Mouse (Mus musculus): ENCODE measurements around the gene Acp4. TPM values are rescaled to one million over a fixed set of nuclear protein-coding genes. Genes with fewer than 3 reads are reported as not detected.
"Not testable (repeated sequence)": the region's sequence is repeated elsewhere in the genome, so short reads cannot be mapped to it uniquely, and the experiment has no call there.

The Acp4 gene
- polyA plus RNA-seq, 1 experiment from 2014 or later: not detected

- Histone ChIP-seq H3K27ac (no peak overlapping the region), H3K9ac (ENCODE audit: low read depth, low read length) (no peak overlapping the region), H3K27me3 (ENCODE audit: insufficient read depth, low read length) (no peaks in the 10 kb centered on the region), H3K4me3 (replicated peaks; ENCODE audit: low read depth, low read length) (no peak overlapping the region), H3K4me2 (ENCODE audit: low read length) (no peak overlapping the region), H3K9me3 (replicated peaks; ENCODE audit: low read length) (no peaks in the 10 kb centered on the region), H3K36me3 (ENCODE audit: insufficient read depth, low read length) (peaks cover 17% of the 10 kb centered on the region), H3K4me1 (replicated peaks; ENCODE audit: insufficient read depth, low read length) (no peaks in the 10 kb centered on the region)
- ATAC-seq (replicated peaks; ENCODE audit: low FRiP score, low read depth) (no peak), DNase-seq (ENCODE audit: low spot score) (no peak)
- TF ChIP-seq CTCF (IDR thresholded peaks at IDR 0.05; ENCODE audit: low read depth): no peak
- WGBS: 76% methylated on average over 6 of the region's 6 CpGs
These were observed 2.2 kb downstream of the Acp4 start for GRCm38 (mm10) chr7:44254930-44255329.

- H3K27me3 ChIP-seq (ENCODE audit: insufficient read depth, low read length): no peaks in the 10 kb centered on the region
- no peak overlapping the region for H3K9ac ChIP-seq (ENCODE audit: low read depth, low read length)
- no peaks in the 10 kb centered on the region for H3K4me1 ChIP-seq (replicated peaks; ENCODE audit: insufficient read depth, low read length)
- H3K9me3 ChIP-seq (replicated peaks; ENCODE audit: low read length): no peaks in the 10 kb centered on the region
- no peak overlapping the region for H3K4me2 ChIP-seq (ENCODE audit: low read length)
- no peak overlapping the region for H3K4me3 ChIP-seq (replicated peaks; ENCODE audit: low read depth, low read length)
- peaks cover 29% of the 10 kb centered on the region for H3K36me3 ChIP-seq (ENCODE audit: insufficient read depth, low read length)
- TF ChIP-seq CTCF (IDR thresholded peaks at IDR 0.05; ENCODE audit: low read depth): no peak
- 66% methylated on average over 15 of the region's 15 CpGs for WGBS
- H3K27ac ChIP-seq: no peak overlapping the region
- ATAC-seq (replicated peaks; ENCODE audit: low FRiP score, low read depth) (peak; percentile 10; the same call in 1 of the 2 replicates), DNase-seq (ENCODE audit: low spot score) (no peak)
These were observed 4.1 kb downstream of the Acp4 start for GRCm38 (mm10) chr7:44253023-44253616.

GRCm38 (mm10) chr7:44250732-44251275 is 6.4 kb downstream of the Acp4 start:
- not testable (repeated sequence) for H3K4me2 ChIP-seq (ENCODE audit: low read length); H3K27ac ChIP-seq; H3K9me3 ChIP-seq (replicated peaks; ENCODE audit: low read length); H3K27me3 ChIP-seq (ENCODE audit: insufficient read depth, low read length); ATAC-seq (replicated peaks; ENCODE audit: low FRiP score, low read depth); DNase-seq (ENCODE audit: low spot score); H3K4me1 ChIP-seq (replicated peaks; ENCODE audit: insufficient read depth, low read length); H3K9ac ChIP-seq (ENCODE audit: low read depth, low read length); H3K4me3 ChIP-seq (replicated peaks; ENCODE audit: low read depth, low read length)
- WGBS: 91% methylated on average over 17 of the region's 17 CpGs
- peaks cover 29% of the 10 kb centered on the region for H3K36me3 ChIP-seq (ENCODE audit: insufficient read depth, low read length)

GRCm38 (mm10) chr7:44249248-44249647 is 7.9 kb downstream of the Acp4 start:
- WGBS: 90% methylated on average over 4 of the region's 4 CpGs
- H3K27me3 ChIP-seq (ENCODE audit: insufficient read depth, low read length): no peaks in the 10 kb centered on the region
- no peak overlapping the region for H3K9ac ChIP-seq (ENCODE audit: low read depth, low read length)
- H3K4me3 ChIP-seq (replicated peaks; ENCODE audit: low read depth, low read length): no peak overlapping the region
- DNase-seq (ENCODE audit: low spot score) (no peak), ATAC-seq (replicated peaks; ENCODE audit: low FRiP score, low read depth) (no peak)
- no peak overlapping the region for H3K4me2 ChIP-seq (ENCODE audit: low read length)
- TF ChIP-seq CTCF (IDR thresholded peaks at IDR 0.05; ENCODE audit: low read depth): no peak
- H3K9me3 ChIP-seq (replicated peaks; ENCODE audit: low read length): no peaks in the 10 kb centered on the region
- peaks cover 12% of the 10 kb centered on the region for H3K4me1 ChIP-seq (replicated peaks; ENCODE audit: insufficient read depth, low read length)
- H3K36me3 ChIP-seq (ENCODE audit: insufficient read depth, low read length): peaks cover 29% of the 10 kb centered on the region
- no peak overlapping the region for H3K27ac ChIP-seq

- Histone ChIP-seq H3K4me2 (ENCODE audit: low read length) (peak overlapping the region; percentile 56), H3K27me3 (ENCODE audit: insufficient read depth, low read length) (no peaks in the 10 kb centered on the region), H3K27ac (no peak overlapping the region), H3K9ac (ENCODE audit: low read depth, low read length) (peak overlapping the region; percentile 97; the same call in 1 of the 2 replicates), H3K36me3 (ENCODE audit: insufficient read depth, low read length) (peaks cover 26% of the 10 kb centered on the region), H3K4me3 (replicated peaks; ENCODE audit: low read depth, low read length) (peak overlapping the region; percentile 90), H3K4me1 (replicated peaks; ENCODE audit: insufficient read depth, low read length) (peaks cover 12% of the 10 kb centered on the region), H3K9me3 (replicated peaks; ENCODE audit: low read length) (no peaks in the 10 kb centered on the region)
- ATAC-seq (replicated peaks; ENCODE audit: low FRiP score, low read depth) (no peak), DNase-seq (ENCODE audit: low spot score) (no peak)
- no peak for TF ChIP-seq CTCF (IDR thresholded peaks at IDR 0.05; ENCODE audit: low read depth)
- 87% methylated on average over 2 of the region's 2 CpGs for WGBS
These were observed 9.2 kb downstream of the Acp4 start for GRCm38 (mm10) chr7:44247971-44248370.

- Histone ChIP-seq H3K36me3 (ENCODE audit: insufficient read depth, low read length) (peaks cover 17% of the 10 kb centered on the region), H3K9me3 (replicated peaks; ENCODE audit: low read length) (no peaks in the 10 kb centered on the region), H3K9ac (ENCODE audit: low read depth, low read length) (peak overlapping the region; percentile 97), H3K4me2 (ENCODE audit: low read length) (peak overlapping the region; percentile 56), H3K4me3 (replicated peaks; ENCODE audit: low read depth, low read length) (peak overlapping the region; percentile 90), H3K27me3 (ENCODE audit: insufficient read depth, low read length) (no peaks in the 10 kb centered on the region), H3K27ac (peak overlapping the region; percentile 97), H3K4me1 (replicated peaks; ENCODE audit: insufficient read depth, low read length) (peaks cover 12% of the 10 kb centered on the region)
- ATAC-seq (replicated peaks; ENCODE audit: low FRiP score, low read depth) (peak; percentile 27; the same call in 1 of the 2 replicates), DNase-seq (ENCODE audit: low spot score) (peak; percentile 69)
- no peak for TF ChIP-seq CTCF (IDR thresholded peaks at IDR 0.05; ENCODE audit: low read depth)
- 0% methylated on average over 23 of the region's 23 CpGs for WGBS
These were observed 10.2 kb downstream of the Acp4 start for GRCm38 (mm10) chr7:44246984-44247470.
